8 mouse cellular contexts compared by ENCODE assay signal in the genomic region with DNA sequence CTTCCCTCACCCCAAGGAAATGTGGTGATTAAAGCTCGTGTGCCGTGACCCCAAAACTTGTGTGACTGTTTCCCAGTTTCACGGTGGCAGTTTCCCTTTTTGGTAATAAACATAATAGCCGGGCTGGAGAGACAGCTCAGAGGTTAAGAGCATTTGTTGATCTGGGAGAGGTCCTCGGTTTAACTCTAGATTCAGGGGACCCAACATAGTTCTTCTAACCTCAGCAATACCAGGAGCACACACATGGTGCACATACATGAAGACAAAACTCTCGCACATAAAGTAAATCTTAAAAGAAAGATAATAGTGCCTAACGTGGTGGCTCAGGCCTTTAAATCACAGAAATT. TPM values are rescaled to one million over a fixed set of nuclear protein-coding genes. Genes with fewer than 3 reads are reported as not detected.
A peak's percentile ranks its signal among the peaks of the same experiment; 100 is the strongest.
DNase-seq lines count a peak whose midpoint lies in the region; ATAC-seq and TF ChIP-seq lines count a peak whose summit lies in the region.

No protein-coding gene starts in this region.

- H3K27ac ChIP-seq in left cerebral cortex, adult 2 months = peak overlapping the region; percentile 75
- no peak overlapping the region for H3K27ac ChIP-seq in embryonic facial prominence, embryonic 11.5 days (replicated peaks; ENCODE audit: low read depth, low read length)
- H3K27ac ChIP-seq in hindbrain, postnatal 0 days = peak overlapping the region; percentile 78; the same call in 1 of the 2 replicates
- 0 out of 2 replicates have a peak overlapping the region, but pooled peaks have one; percentile 71 for H3K27ac ChIP-seq in midbrain, postnatal 0 days (ENCODE audit: low read depth, low read length)

- intact Hi-C loops in left cerebral cortex, adult 2 months (cut with DNase I) = loop anchor here (2.0 to 5.0 kb wide), 3 partner anchors 32 to 41 kb away; partner anchors contain the start of gene Akirin1
- intact Hi-C loops in left cerebral cortex, postnatal 4 days (cut with DNase I) = no loop called here
- intact Hi-C loops in left cerebral cortex, postnatal 10 days (cut with DNase I) = no loop called here

- no peak for DNase-seq in left cerebral cortex, adult 2 months (ENCODE audit: extremely low spot score in 1 of 2, low spot score in 2 of 2)
- DNase-seq in left cerebral cortex, postnatal 4 days = no peak
- no peak for DNase-seq in embryonic facial prominence, embryonic 11.5 days (ENCODE audit: low spot score)
- DNase-seq in hindbrain, postnatal 0 days (ENCODE audit: low spot score) = no peak
- DNase-seq in midbrain, postnatal 0 days (ENCODE audit: low spot score) = no peak
- no peak for DNase-seq in layer of hippocampus, postnatal 25 days (ENCODE audit: extremely low spot score in 1 of 2, low spot score in 1 of 2)
- no peak for DNase-seq in spleen, postnatal 10 days (ENCODE audit: low spot score in 2 of 2)
- DNase-seq in left cerebral cortex, postnatal 10 days (ENCODE audit: extremely low spot score in 1 of 2, low spot score in 2 of 2) = no peak

- no peaks in the 10 kb centered on the region for H3K27me3 ChIP-seq in embryonic facial prominence, embryonic 11.5 days (ENCODE audit: control insufficient read depth, insufficient read depth, low read length)
- no peaks in the 10 kb centered on the region for H3K27me3 ChIP-seq in hindbrain, postnatal 0 days (ENCODE audit: insufficient read depth, low read length)
- no peaks in the 10 kb centered on the region for H3K27me3 ChIP-seq in midbrain, postnatal 0 days (ENCODE audit: insufficient read depth, low read length)

- H3K9ac ChIP-seq in embryonic facial prominence, embryonic 11.5 days (replicated peaks; ENCODE audit: low read length) = peak overlapping the region; percentile 81
- H3K9ac ChIP-seq in hindbrain, postnatal 0 days (replicated peaks; ENCODE audit: low read length) = peak overlapping the region; percentile 33; the same call in 1 of the 2 replicates
- peak overlapping the region; percentile 74; the same call in 1 of the 2 replicates for H3K9ac ChIP-seq in midbrain, postnatal 0 days (replicated peaks; ENCODE audit: low read length, poor library complexity, severe bottlenecking)

- H3K4me2 ChIP-seq in embryonic facial prominence, embryonic 11.5 days (ENCODE audit: low read depth, low read length) = peak overlapping the region; percentile 55
- H3K4me2 ChIP-seq in hindbrain, postnatal 0 days (ENCODE audit: low read depth, low read length) = peak overlapping the region; percentile 65
- H3K4me2 ChIP-seq in midbrain, postnatal 0 days (ENCODE audit: low read depth, low read length, poor library complexity, severe bottlenecking) = peak overlapping the region; percentile 52

- WGBS in embryonic facial prominence, embryonic 11.5 days = 31% methylated on average over 7 of the region's 7 CpGs
- 24% methylated on average over 7 of the region's 7 CpGs for WGBS in hindbrain, postnatal 0 days
- WGBS in midbrain, postnatal 0 days = 25% methylated on average over 7 of the region's 7 CpGs

- no peak; the same call in 1 of the 2 replicates for ATAC-seq in embryonic facial prominence, embryonic 11.5 days (replicated peaks; ENCODE audit: insufficient number of reproducible peaks, low FRiP score, low TSS enrichment, low read depth)
- ATAC-seq in hindbrain, postnatal 0 days = peak; percentile 8; the same call in 1 of the 2 replicates
- no peak for ATAC-seq in midbrain, postnatal 0 days (ENCODE audit: low FRiP score)

- H3K4me3 ChIP-seq in left cerebral cortex, adult 2 months = peak overlapping the region; percentile 99
- H3K4me3 ChIP-seq in embryonic facial prominence, embryonic 11.5 days (ENCODE audit: low read depth, low read length) = peak overlapping the region; percentile 80
- H3K4me3 ChIP-seq in hindbrain, postnatal 0 days (ENCODE audit: low read length) = peak overlapping the region; percentile 75
- H3K4me3 ChIP-seq in midbrain, postnatal 0 days (ENCODE audit: low read depth, low read length) = peak overlapping the region; percentile 59

- H3K4me1 ChIP-seq in embryonic facial prominence, embryonic 11.5 days (ENCODE audit: control insufficient read depth, insufficient read depth, low read length) = no peaks in the 10 kb centered on the region
- no peaks in the 10 kb centered on the region; the same call in 1 of the 2 replicates for H3K4me1 ChIP-seq in hindbrain, postnatal 0 days (ENCODE audit: insufficient read depth, low read length)
- peaks cover 2% of the 10 kb centered on the region; the same call in 1 of the 2 replicates for H3K4me1 ChIP-seq in midbrain, postnatal 0 days (ENCODE audit: insufficient read depth, low read length)

- TF ChIP-seq CTCF in left cerebral cortex, adult 2 months (IDR thresholded peaks at IDR 0.05) = no peak
- TF ChIP-seq CTCF in hindbrain, postnatal 0 days (IDR thresholded peaks at IDR 0.05; ENCODE audit: low read depth) = no peak
- no peak for TF ChIP-seq CTCF in midbrain, postnatal 0 days (IDR thresholded peaks at IDR 0.05)

- no peaks in the 10 kb centered on the region; the same call in 1 of the 2 replicates for H3K36me3 ChIP-seq in embryonic facial prominence, embryonic 11.5 days (replicated peaks; ENCODE audit: control insufficient read depth, insufficient read depth, low read depth, low read length)
- H3K36me3 ChIP-seq in hindbrain, postnatal 0 days (ENCODE audit: insufficient read depth, low read length) = peaks cover 10% of the 10 kb centered on the region
- peaks cover 5% of the 10 kb centered on the region; the same call in 1 of the 2 replicates for H3K36me3 ChIP-seq in midbrain, postnatal 0 days (ENCODE audit: insufficient read depth, low read length)

- no peaks in the 10 kb centered on the region for H3K9me3 ChIP-seq in embryonic facial prominence, embryonic 11.5 days (replicated peaks; ENCODE audit: control insufficient read depth, low read length)
- H3K9me3 ChIP-seq in hindbrain, postnatal 0 days (ENCODE audit: low read length) = no peaks in the 10 kb centered on the region
- H3K9me3 ChIP-seq in midbrain, postnatal 0 days (ENCODE audit: low read length) = no peaks in the 10 kb centered on the region

RNA-seq across cellular contexts. Expression of gene Ndufs5, which starts 0.4 kb away (rescaled TPM):
- total RNA-seq in left cerebral cortex, adult 2 months (2021) = 100 to 1,000 TPM; 184 to 196 TPM
- total RNA-seq in left cerebral cortex, postnatal 4 days (2021) = 100 to 1,000 TPM; 134 to 138 TPM
- polyA plus RNA-seq in embryonic facial prominence, embryonic 11.5 days (2014; fragmentation: Nextera tagmentation; extraction: Ambion mirVana) = 308 and 321 TPM in 2 replicates
- total RNA-seq in hindbrain, postnatal 0 days (2014; rRNA removed) = 107 and 129 TPM in 2 replicates
- 651 and 656 TPM in 2 replicates for polyA plus RNA-seq in hindbrain, postnatal 0 days (2015; fragmentation: Nextera tagmentation; extraction: Ambion mirVana)
- 141 and 145 TPM in 2 replicates for total RNA-seq in midbrain, postnatal 0 days (2014; rRNA removed)
- polyA plus RNA-seq in midbrain, postnatal 0 days (2015; fragmentation: Nextera tagmentation; extraction: Ambion mirVana) = 588 and 616 TPM in 2 replicates
- total RNA-seq in layer of hippocampus, postnatal 25 days (2021) = 100 to 1,000 TPM; 172 to 199 TPM
- 100 to 1,000 TPM; 174 to 179 TPM for total RNA-seq in left cerebral cortex, postnatal 10 days (2021)

RNA-seq across cellular contexts. Expression of gene Akirin1, which starts 31.7 kb away (rescaled TPM):
- 10 to 100 TPM; 60.7 to 61.0 TPM for total RNA-seq in left cerebral cortex, adult 2 months (2021)
- total RNA-seq in left cerebral cortex, postnatal 4 days (2021) = 10 to 100 TPM; 46.5 to 46.9 TPM
- 87.2 and 88.0 TPM in 2 replicates for polyA plus RNA-seq in embryonic facial prominence, embryonic 11.5 days (2014; fragmentation: Nextera tagmentation; extraction: Ambion mirVana)
- 48.7 and 53.3 TPM in 2 replicates for total RNA-seq in hindbrain, postnatal 0 days (2014; rRNA removed)
- 80.6 and 82.7 TPM in 2 replicates for polyA plus RNA-seq in hindbrain, postnatal 0 days (2015; fragmentation: Nextera tagmentation; extraction: Ambion mirVana)
- total RNA-seq in midbrain, postnatal 0 days (2014; rRNA removed) = 60.5 and 72.6 TPM in 2 replicates
- polyA plus RNA-seq in midbrain, postnatal 0 days (2015; fragmentation: Nextera tagmentation; extraction: Ambion mirVana) = 80.2 and 91.5 TPM in 2 replicates
- total RNA-seq in layer of hippocampus, postnatal 25 days (2021) = 10 to 100 TPM; 52.3 to 61.3 TPM
- total RNA-seq in left cerebral cortex, postnatal 10 days (2021) = 10 to 100 TPM; 58.9 to 62.1 TPM

RNA-seq across cellular contexts. Expression of gene Macf1, which starts 34.2 kb away (rescaled TPM):
- total RNA-seq in left cerebral cortex, adult 2 months (2021) = 100 to 1,000 TPM; 242 to 255 TPM
- 100 to 1,000 TPM; 337 to 347 TPM for total RNA-seq in left cerebral cortex, postnatal 4 days (2021)
- polyA plus RNA-seq in embryonic facial prominence, embryonic 11.5 days (2014; fragmentation: Nextera tagmentation; extraction: Ambion mirVana) = 63.9 and 70.2 TPM in 2 replicates
- 243 and 269 TPM in 2 replicates for total RNA-seq in hindbrain, postnatal 0 days (2014; rRNA removed)
- polyA plus RNA-seq in hindbrain, postnatal 0 days (2015; fragmentation: Nextera tagmentation; extraction: Ambion mirVana) = 57.3 and 57.8 TPM in 2 replicates
- 338 and 390 TPM in 2 replicates for total RNA-seq in midbrain, postnatal 0 days (2014; rRNA removed)
- 59.7 and 73.3 TPM in 2 replicates for polyA plus RNA-seq in midbrain, postnatal 0 days (2015; fragmentation: Nextera tagmentation; extraction: Ambion mirVana)
- 100 to 1,000 TPM; 194 to 241 TPM for total RNA-seq in layer of hippocampus, postnatal 25 days (2021)
- total RNA-seq in left cerebral cortex, postnatal 10 days (2021) = 100 to 1,000 TPM; 243 to 256 TPM
